Mouse (Mus musculus): ENCODE measurements around the gene 1520401A03Rik. TPM values are rescaled to one million over a fixed set of nuclear protein-coding genes. Genes with fewer than 3 reads are reported as not detected.
A peak's percentile ranks its signal among the peaks of the same experiment; 100 is the strongest.

The 1520401A03Rik gene
- polyA plus RNA-seq, 1 experiment = 7.1 TPM

DNA sequence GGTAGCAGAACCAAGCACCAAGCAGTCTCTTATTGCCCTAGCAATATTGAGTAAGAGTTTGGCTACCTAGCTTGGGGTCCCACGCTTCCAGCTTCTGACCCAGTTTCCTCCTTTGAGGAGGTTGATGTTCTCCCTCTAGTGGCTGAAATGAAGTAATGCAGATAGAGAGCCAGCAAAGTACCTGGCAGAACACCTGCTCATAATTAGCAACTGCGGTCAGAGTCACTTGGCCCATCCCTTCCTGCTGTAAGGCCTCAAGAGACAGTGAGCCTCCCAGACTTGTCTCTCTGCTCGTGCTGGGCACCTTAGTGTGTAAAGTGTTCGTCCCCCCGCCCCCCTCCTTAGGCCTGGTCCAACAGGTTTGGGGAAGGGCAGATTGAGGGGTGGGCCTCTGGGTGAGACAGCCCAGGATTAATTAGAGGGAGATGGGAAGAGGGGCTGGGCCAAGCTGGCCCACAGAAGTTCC lies 58.0 kb downstream of the 1520401A03Rik start:
- H3K4me1 ChIP-seq (ENCODE audit: control insufficient read depth, insufficient read depth, low read length) = peaks cover 26% of the 10 kb centered on the region
- H3K36me3 ChIP-seq (ENCODE audit: control insufficient read depth, insufficient read depth, low read length) = no peaks in the 10 kb centered on the region
- no peak overlapping the region for H3K27ac ChIP-seq (ENCODE audit: control insufficient read depth, insufficient read depth, low read depth, low read length)
- TF ChIP-seq POLR2A (IDR thresholded peaks at IDR 0.05; ENCODE audit: control insufficient read depth, low read depth, low read length) (no peak), CTCF (IDR thresholded peaks at IDR 0.05; ENCODE audit: control insufficient read depth, insufficient read depth, insufficient replicate concordance, low read depth, low read length) (peak; percentile 33; the same call in 1 of the 2 replicates)
- no peaks in the 10 kb centered on the region for H3K27me3 ChIP-seq (ENCODE audit: control insufficient read depth, insufficient read depth, low read length)
- H3K4me3 ChIP-seq (ENCODE audit: control insufficient read depth, low read depth, low read length) = no peak overlapping the region

DNA sequence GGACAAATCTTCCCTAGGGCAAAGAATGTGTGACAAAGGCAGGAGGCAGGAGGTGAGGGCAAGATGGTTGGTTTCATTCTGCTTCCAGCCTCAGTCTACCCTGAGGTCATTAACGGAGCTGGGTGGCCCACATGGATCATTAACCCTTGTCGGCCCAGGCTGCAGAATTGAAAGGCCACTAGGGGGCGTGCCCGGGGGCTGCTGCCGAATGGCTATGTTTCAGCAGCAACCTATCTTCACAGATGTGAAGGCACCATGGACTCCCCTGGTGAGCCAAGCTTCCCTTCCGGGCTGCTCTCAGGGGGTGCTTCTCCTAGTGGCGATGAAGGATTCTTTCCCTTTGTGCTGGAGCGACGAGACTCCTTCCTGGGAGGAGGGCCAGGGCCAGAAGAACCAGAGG lies 61.1 kb downstream of the 1520401A03Rik start:
- Histone ChIP-seq H3K27me3 (ENCODE audit: control insufficient read depth, insufficient read depth, low read length) (no peaks in the 10 kb centered on the region), H3K4me3 (ENCODE audit: control insufficient read depth, low read depth, low read length) (no peak overlapping the region), H3K27ac (ENCODE audit: control insufficient read depth, insufficient read depth, low read depth, low read length) (no peak overlapping the region), H3K4me1 (ENCODE audit: control insufficient read depth, insufficient read depth, low read length) (peaks cover 26% of the 10 kb centered on the region), H3K36me3 (ENCODE audit: control insufficient read depth, insufficient read depth, low read length) (no peaks in the 10 kb centered on the region)
- no peak for TF ChIP-seq POLR2A (IDR thresholded peaks at IDR 0.05; ENCODE audit: control insufficient read depth, low read depth, low read length)
- peak; percentile 51 for TF ChIP-seq CTCF (IDR thresholded peaks at IDR 0.05; ENCODE audit: control insufficient read depth, insufficient read depth, insufficient replicate concordance, low read depth, low read length)

DNA sequence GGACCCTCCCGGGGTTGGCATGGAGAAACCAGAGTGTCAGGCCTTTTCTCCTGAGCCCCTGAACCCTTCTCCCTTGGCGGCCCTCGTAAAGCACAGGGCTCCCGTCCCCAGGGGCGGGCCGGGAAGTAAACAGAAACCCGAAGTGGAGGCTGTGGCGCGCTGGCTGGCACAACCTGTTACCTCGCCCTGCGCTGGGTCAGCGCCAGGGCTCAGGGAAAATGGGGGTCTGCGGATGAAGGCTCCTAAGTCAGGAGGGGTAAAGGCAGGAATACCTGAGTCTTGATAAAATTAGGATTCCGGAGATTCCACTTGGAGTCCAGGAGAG lies 61.7 kb downstream of the 1520401A03Rik start:
- Histone ChIP-seq H3K27ac (ENCODE audit: control insufficient read depth, insufficient read depth, low read depth, low read length) (no peak overlapping the region), H3K27me3 (ENCODE audit: control insufficient read depth, insufficient read depth, low read length) (no peaks in the 10 kb centered on the region)

DNA sequence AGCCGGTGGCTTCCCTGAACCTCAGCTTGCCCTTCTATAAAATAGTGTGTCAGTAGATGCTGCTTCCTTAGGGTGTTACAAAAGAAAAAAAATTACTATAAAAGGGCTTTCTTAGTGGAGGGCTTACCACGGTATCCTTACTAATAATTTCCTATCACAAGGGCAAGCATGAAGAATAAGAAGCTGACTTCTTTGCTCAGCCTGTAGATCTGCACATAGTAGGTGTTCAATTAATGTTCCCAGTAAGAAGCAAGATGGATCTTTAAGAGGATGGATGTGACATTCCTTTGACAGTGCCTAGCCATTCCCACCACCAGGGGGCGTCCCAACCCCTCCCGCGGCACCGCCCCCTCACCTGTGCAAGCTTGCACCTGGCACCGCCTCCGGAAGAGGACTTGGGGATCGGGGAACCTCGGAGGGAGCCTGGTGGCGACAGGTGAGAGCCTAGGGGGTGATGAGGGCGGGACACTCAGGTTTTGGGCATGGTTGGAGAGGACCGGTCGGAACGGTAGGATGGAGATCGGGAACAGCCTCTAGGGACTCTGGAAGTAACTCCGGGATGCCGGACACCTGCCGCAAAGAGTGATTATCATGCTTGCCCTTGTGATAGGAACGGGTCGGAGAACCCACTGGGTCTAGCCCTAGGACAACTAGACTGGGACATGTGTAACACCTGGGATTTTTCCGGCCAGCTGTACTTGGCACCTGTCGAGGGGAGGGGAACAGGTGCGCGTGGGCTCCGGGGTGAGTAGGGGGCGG lies 62.3 kb downstream of the 1520401A03Rik start, which contains the start of gene Bicdl2:
Gene Bicdl2 (plus strand): TSS at position 390 of the 759 bp plus-strand sequence.
- no peaks in the 10 kb centered on the region for H3K27me3 ChIP-seq (ENCODE audit: control insufficient read depth, insufficient read depth, low read length)
- no peak within 1 kb of the TSS for H3K27ac ChIP-seq (ENCODE audit: control insufficient read depth, insufficient read depth, low read depth, low read length)
- H3K36me3 ChIP-seq (ENCODE audit: control insufficient read depth, insufficient read depth, low read length) = no peaks in the 10 kb centered on the region
- peak; percentile 70 for TF ChIP-seq CTCF (IDR thresholded peaks at IDR 0.05; ENCODE audit: control insufficient read depth, insufficient read depth, insufficient replicate concordance, low read depth, low read length)
- TF ChIP-seq POLR2A (IDR thresholded peaks at IDR 0.05; ENCODE audit: control insufficient read depth, low read depth, low read length) = no peak
- H3K4me1 ChIP-seq (ENCODE audit: control insufficient read depth, insufficient read depth, low read length) = peaks cover 19% of the 10 kb centered on the region
- no peak within 1 kb of the TSS; the same call in 1 of the 2 replicates for H3K4me3 ChIP-seq (ENCODE audit: control insufficient read depth, low read depth, low read length)

More for the DNA sequence above, 61.7 kb downstream of the 1520401A03Rik start:
- TF ChIP-seq CTCF (IDR thresholded peaks at IDR 0.05; ENCODE audit: control insufficient read depth, insufficient read depth, insufficient replicate concordance, low read depth, low read length) = no peak
- no peak for TF ChIP-seq POLR2A (IDR thresholded peaks at IDR 0.05; ENCODE audit: control insufficient read depth, low read depth, low read length)
- Histone ChIP-seq H3K4me3 (ENCODE audit: control insufficient read depth, low read depth, low read length) (no peak overlapping the region; the same call in 1 of the 2 replicates), H3K4me1 (ENCODE audit: control insufficient read depth, insufficient read depth, low read length) (peaks cover 25% of the 10 kb centered on the region), H3K36me3 (ENCODE audit: control insufficient read depth, insufficient read depth, low read length) (no peaks in the 10 kb centered on the region)

DNA sequence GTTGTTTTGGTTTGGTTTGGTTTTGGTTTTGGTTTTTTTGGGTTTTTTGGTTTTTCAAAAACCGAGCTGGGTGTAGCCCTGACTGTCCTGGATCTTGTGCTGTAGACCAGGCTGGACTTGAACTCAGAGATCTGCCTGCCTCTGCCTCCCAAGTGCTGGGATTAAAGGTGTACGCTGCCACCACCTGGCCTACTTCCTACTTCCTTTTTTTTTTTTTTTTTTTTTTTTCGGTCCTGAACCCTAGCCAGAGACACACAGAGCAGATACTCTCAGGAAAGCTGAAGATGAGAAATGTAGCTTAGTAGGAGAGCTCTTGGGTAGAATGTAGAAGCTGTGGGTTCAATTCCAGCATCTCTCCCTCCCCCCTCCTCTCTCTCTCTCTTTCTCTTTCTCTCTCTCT lies 64.1 kb downstream of the 1520401A03Rik start:
- Histone ChIP-seq H3K27me3 (ENCODE audit: control insufficient read depth, insufficient read depth, low read length) (no peaks in the 10 kb centered on the region), H3K4me1 (ENCODE audit: control insufficient read depth, insufficient read depth, low read length) (peaks cover 12% of the 10 kb centered on the region), H3K4me3 (ENCODE audit: control insufficient read depth, low read depth, low read length) (no peak overlapping the region), H3K27ac (ENCODE audit: control insufficient read depth, insufficient read depth, low read depth, low read length) (no peak overlapping the region), H3K36me3 (ENCODE audit: control insufficient read depth, insufficient read depth, low read length) (no peaks in the 10 kb centered on the region)
- TF ChIP-seq POLR2A (IDR thresholded peaks at IDR 0.05; ENCODE audit: control insufficient read depth, low read depth, low read length) = no peak
- no peak for TF ChIP-seq CTCF (IDR thresholded peaks at IDR 0.05; ENCODE audit: control insufficient read depth, insufficient read depth, insufficient replicate concordance, low read depth, low read length)

Other genes with a start within 250 kb of the 1520401A03Rik start
- not detected in 2 replicates for gene Vmn2r117, start 243.1 kb downstream of the 1520401A03Rik start, polyA plus RNA-seq (2012; rRNA removed)
- 3.5 and 3.7 TPM in 2 replicates for gene Zfp213, start 158.5 kb downstream of the 1520401A03Rik start, polyA plus RNA-seq (2012; rRNA removed)
- gene Zfp13, start 123.3 kb downstream of the 1520401A03Rik start, polyA plus RNA-seq (2012; rRNA removed) = 45.3 and 57.6 TPM in 2 replicates
- 4.5 and 4.9 TPM in 2 replicates for gene Zscan10, start 121.9 kb downstream of the 1520401A03Rik start, polyA plus RNA-seq (2012; rRNA removed)
- 0.35 and 0.36 TPM in 2 replicates for gene Mmp25, start 77.5 kb downstream of the 1520401A03Rik start, polyA plus RNA-seq (2012; rRNA removed)
- gene Bicdl2, start 62.3 kb downstream of the 1520401A03Rik start, polyA plus RNA-seq (2012; rRNA removed) = 1.0 and 1.5 TPM in 2 replicates
- gene Hcfc1r1, start 49.2 kb downstream of the 1520401A03Rik start, polyA plus RNA-seq (2012; rRNA removed) = 54.9 and 64.9 TPM in 2 replicates
- 9.8 and 9.9 TPM in 2 replicates for gene Thoc6, start 48.9 kb downstream of the 1520401A03Rik start, polyA plus RNA-seq (2012; rRNA removed)
- gene Tnfrsf12a, start 45.3 kb downstream of the 1520401A03Rik start, polyA plus RNA-seq (2012; rRNA removed) = 1.2 and 1.7 TPM in 2 replicates
- 0.16 and 0.19 TPM in 2 replicates for gene Cldn6, start 43.5 kb downstream of the 1520401A03Rik start, polyA plus RNA-seq (2012; rRNA removed)
- gene Cldn9, start 38.8 kb downstream of the 1520401A03Rik start, polyA plus RNA-seq (2012; rRNA removed) = 0.27 and 0.72 TPM in 2 replicates
- gene Pkmyt1, start 3.6 kb upstream of the 1520401A03Rik start, polyA plus RNA-seq (2012; rRNA removed) = 78.6 and 88.6 TPM in 2 replicates
- 0.69 and 0.85 TPM in 2 replicates for gene Paqr4, start 18.1 kb upstream of the 1520401A03Rik start, polyA plus RNA-seq (2012; rRNA removed)
- 0.80 and 0.97 TPM in 2 replicates for gene Kremen2, start 23.1 kb upstream of the 1520401A03Rik start, polyA plus RNA-seq (2012; rRNA removed)
- gene Flywch1, start 48.8 kb upstream of the 1520401A03Rik start, polyA plus RNA-seq (2012; rRNA removed) = 155 and 178 TPM in 2 replicates
- 11.8 and 14.8 TPM in 2 replicates for gene Flywch2, start 63.3 kb upstream of the 1520401A03Rik start, polyA plus RNA-seq (2012; rRNA removed)
- 259 and 286 TPM in 2 replicates for gene Srrm2, start 67.7 kb upstream of the 1520401A03Rik start, polyA plus RNA-seq (2012; rRNA removed)
- gene Elob, start 106.4 kb upstream of the 1520401A03Rik start, polyA plus RNA-seq (2012; rRNA removed) = 1,587 and 1,813 TPM in 2 replicates
- 0.89 and 1.2 TPM in 2 replicates for gene Prss33, start 113.3 kb upstream of the 1520401A03Rik start, polyA plus RNA-seq (2012; rRNA removed)
- gene Prss32, start 121.1 kb upstream of the 1520401A03Rik start, polyA plus RNA-seq (2012; rRNA removed) = 0.30 and 0.36 TPM in 2 replicates
- 12.2 and 13.8 TPM in 2 replicates for gene Prss41, start 121.4 kb upstream of the 1520401A03Rik start, polyA plus RNA-seq (2012; rRNA removed)
- gene Prss21, start 145.3 kb upstream of the 1520401A03Rik start, polyA plus RNA-seq (2012; rRNA removed) = 208 and 246 TPM in 2 replicates
- 0.34 and 0.67 TPM in 2 replicates for gene Dcpp1, start 158.1 kb upstream of the 1520401A03Rik start, polyA plus RNA-seq (2012; rRNA removed)
- gene Dcpp2, start 158.1 kb upstream of the 1520401A03Rik start, polyA plus RNA-seq (2012; rRNA removed) = not detected in 2 replicates
- not detected in 2 replicates for gene Dcpp3, start 194.7 kb upstream of the 1520401A03Rik start, polyA plus RNA-seq (2012; rRNA removed)
- gene Sbp, start 218.9 kb upstream of the 1520401A03Rik start, polyA plus RNA-seq (2012; rRNA removed) = not detected in 2 replicates
- gene Sbpl, start 232.5 kb upstream of the 1520401A03Rik start, polyA plus RNA-seq (2012; rRNA removed) = not detected in 2 replicates